Mouse (Mus musculus): ENCODE measurements around the gene Olfr56. TPM values are rescaled to one million over a fixed set of nuclear protein-coding genes. Genes with fewer than 3 reads are reported as not detected.
A peak's percentile ranks its signal among the peaks of the same experiment; 100 is the strongest.

Gene Olfr56
- total RNA-seq, 2 experiments from 2014 or later, result not detected

- intact Hi-C loops (cut with DNase I), result no loop called here
- DNase-seq, result no peak
Observed at GRCm38 (mm10) chr11:49089735-49090507, 111.2 kb downstream of the Olfr56 start.

- DNase-seq, result no peak
- intact Hi-C loops (cut with DNase I), result no loop called here
Observed at GRCm38 (mm10) chr11:49090551-49090950, 111.9 kb downstream of the Olfr56 start.

GRCm38 (mm10) chr11:49091171-49091570, 112.5 kb downstream of the Olfr56 start:
- DNase-seq, result no peak
- intact Hi-C loops (cut with DNase I), result no loop called here

GRCm38 (mm10) chr11:49092053-49092586, 113.4 kb downstream of the Olfr56 start:
- no peak for DNase-seq
- intact Hi-C loops (cut with DNase I), result no loop called here

- intact Hi-C loops (cut with DNase I), result no loop called here
- no peak for DNase-seq
Observed at GRCm38 (mm10) chr11:49092786-49093185, 114.1 kb downstream of the Olfr56 start.

GRCm38 (mm10) chr11:49093861-49094660, 115.4 kb downstream of the Olfr56 start:
- intact Hi-C loops (cut with DNase I), result no loop called here
- DNase-seq, result no peak

- intact Hi-C loops (cut with DNase I), result no loop called here
- DNase-seq, result no peak
Observed at GRCm38 (mm10) chr11:49095367-49095766, 116.7 kb downstream of the Olfr56 start.

GRCm38 (mm10) chr11:49100409-49100808, 121.7 kb downstream of the Olfr56 start:
- DNase-seq, result no peak
- intact Hi-C loops (cut with DNase I), result loop anchor here (5.0 kb wide), 1 partner anchor 323 kb away; no protein-coding TSS in a partner anchor

GRCm38 (mm10) chr11:49101500-49101899, 122.8 kb downstream of the Olfr56 start:
- intact Hi-C loops (cut with DNase I), result loop anchor here (5.0 kb wide), 1 partner anchor 324 kb away; no protein-coding TSS in a partner anchor

GRCm38 (mm10) chr11:49103047-49103693, 124.5 kb downstream of the Olfr56 start:
- intact Hi-C loops (cut with DNase I), result loop anchor here (1.0 to 5.0 kb wide), 2 partner anchors 228 to 326 kb away; no protein-coding TSS in a partner anchor
- peak; percentile 67 to 83 for DNase-seq

More at GRCm38 (mm10) chr11:49101500-49101899, 122.8 kb downstream of the Olfr56 start:
- DNase-seq, result no peak

GRCm38 (mm10) chr11:49105752-49106151, 127.1 kb downstream of the Olfr56 start:
- intact Hi-C loops (cut with DNase I), result no loop called here
- no peak for DNase-seq

- intact Hi-C loops (cut with DNase I), result no loop called here
- no peak for DNase-seq
Observed at GRCm38 (mm10) chr11:49107650-49108537, 129.2 kb downstream of the Olfr56 start.

GRCm38 (mm10) chr11:49108833-49109232, 130.1 kb downstream of the Olfr56 start:
- intact Hi-C loops (cut with DNase I), result no loop called here
- DNase-seq, result no peak

- no peak for DNase-seq
- intact Hi-C loops (cut with DNase I), result no loop called here
Observed at GRCm38 (mm10) chr11:49111000-49111399, 132.3 kb downstream of the Olfr56 start.

- intact Hi-C loops (cut with DNase I), result no loop called here
- no peak for DNase-seq
Observed at GRCm38 (mm10) chr11:49112624-49113219, 134.0 kb downstream of the Olfr56 start.

- intact Hi-C loops (cut with DNase I), result no loop called here
- no peak for DNase-seq
Observed at GRCm38 (mm10) chr11:49114158-49114557, 135.5 kb downstream of the Olfr56 start.

- intact Hi-C loops (cut with DNase I), result no loop called here
- DNase-seq, result no peak
Observed at GRCm38 (mm10) chr11:49114774-49115173, 136.1 kb downstream of the Olfr56 start, which contains the start of gene Olfr1396. Gene Olfr1396, minus strand, starts transcription at chr11:49114874.

- intact Hi-C loops (cut with DNase I), result no loop called here
Observed at GRCm38 (mm10) chr11:49119635-49120034, 140.9 kb downstream of the Olfr56 start.

GRCm38 (mm10) chr11:49124169-49124568, 145.5 kb downstream of the Olfr56 start:
- intact Hi-C loops (cut with DNase I), result no loop called here
- no peak for DNase-seq

More at GRCm38 (mm10) chr11:49119635-49120034, 140.9 kb downstream of the Olfr56 start:
- no peak for DNase-seq

All from gastrocnemius, postnatal 36 days (tissue).